Mouse (Mus musculus) erythroblast, embryonic 14.5 days (primary cell): ENCODE measurements around the gene Slc28a1. TPM values are rescaled to one million over a fixed set of nuclear protein-coding genes. Genes with fewer than 3 reads are reported as not detected.
"Not testable (repeated sequence)": the region's sequence is repeated elsewhere in the genome, so short reads cannot be mapped to it uniquely, and the experiment has no call there.

ENCODE experiments used
- H3K27me3 ChIP-seq: 2 replicates; pipeline ENCODE4 v1.6.1; 2012; ENCODE audit warnings: inconsistent platforms; ENCODE audit not compliant: control insufficient read depth
- H3K36me3 ChIP-seq: 2 replicates; pipeline ENCODE4 v1.6.1; 2012; ENCODE audit warnings: mild to moderate bottlenecking, inconsistent platforms; ENCODE audit not compliant: control insufficient read depth
- H3K4me1 ChIP-seq: 2 replicates; pipeline ENCODE4 v1.6.1; 2012; ENCODE audit warnings: inconsistent platforms; ENCODE audit not compliant: control insufficient read depth
- H3K4me3 ChIP-seq: replicated peaks from 2 replicates; pipeline ENCODE3; 2012; ENCODE audit warnings: moderate library complexity, mild to moderate bottlenecking, inconsistent platforms
- H3K9me3 ChIP-seq: 2 replicates; pipeline ENCODE4 v1.6.1; 2012; ENCODE audit warnings: low read length, inconsistent platforms, mixed read lengths; ENCODE audit not compliant: control insufficient read depth
- GATA1 ChIP-seq: IDR thresholded peaks from 2 replicates; pipeline ENCODE4 v1.6.1; 2012; ENCODE audit warnings: low read length, inconsistent platforms, mixed read lengths
- TAL1 ChIP-seq: IDR thresholded peaks from 3 replicates; pipeline ENCODE4 v1.6.1; 2012; ENCODE audit warnings: low read length, inconsistent platforms, mixed read lengths
- polyA plus RNA-seq: library from polyadenylated mRNA; stranded (reverse); fragments of >175 nt; gene quantifications from 2 replicates; pipeline ENCODE4 v1.2.3, GENCODE M21; 2012

Gene Slc28a1
- polyA plus RNA-seq, 1 experiment = not detected

DNA sequence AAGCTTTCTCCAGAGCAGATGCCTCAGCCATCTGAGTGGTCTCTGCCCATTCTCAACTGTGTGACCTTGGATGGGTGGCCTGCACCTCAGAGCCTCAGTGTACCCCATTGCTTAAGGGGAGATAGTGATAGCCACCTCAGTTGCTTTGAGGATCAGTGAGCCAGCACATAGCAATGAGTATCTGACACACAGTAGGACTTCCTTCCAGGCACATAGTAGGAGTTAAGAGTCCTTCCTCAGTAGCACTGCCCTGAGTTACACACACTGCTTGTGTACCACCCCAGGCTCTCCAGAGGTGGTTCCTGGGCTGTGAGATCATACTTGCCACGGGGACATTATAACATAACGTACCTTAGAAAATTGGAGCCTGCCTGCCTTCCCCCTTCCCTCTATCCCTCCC is 19.3 kb downstream of the Slc28a1 start:
- TF ChIP-seq TAL1 = no peak
- no peak for TF ChIP-seq GATA1
- peaks cover 14% of the 10 kb centered on the region for H3K27me3 ChIP-seq

DNA sequence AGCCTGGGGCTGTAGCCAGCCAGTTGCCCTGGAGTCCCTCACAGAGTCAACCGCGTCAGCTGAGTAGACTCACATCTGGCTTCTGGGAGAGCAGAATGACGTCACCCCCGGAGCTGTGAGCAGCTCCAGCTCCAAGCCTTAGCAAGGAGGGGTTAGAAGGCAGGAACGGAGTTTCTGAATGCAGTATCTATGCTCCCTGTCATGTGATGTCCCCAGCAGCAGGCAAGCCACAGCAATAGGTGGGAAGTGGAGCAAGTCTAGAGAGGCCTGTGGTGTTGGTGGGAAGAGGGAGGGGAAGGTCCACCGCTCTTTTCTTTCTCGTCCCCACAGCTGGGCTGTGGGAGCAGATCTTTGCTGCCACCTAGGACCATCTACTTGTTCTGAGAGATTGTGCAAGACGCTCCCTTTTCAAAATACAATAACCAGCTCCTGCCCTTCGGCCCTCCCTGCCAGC is 20.0 kb downstream of the Slc28a1 start:
- Histone ChIP-seq H3K4me1 (peaks cover 3% of the 10 kb centered on the region), H3K36me3 (no peaks in the 10 kb centered on the region), H3K9me3 (no peaks in the 10 kb centered on the region), H3K27me3 (peaks cover 14% of the 10 kb centered on the region), H3K4me3 (no peak overlapping the region)
- TF ChIP-seq TAL1 (no peak), GATA1 (no peak)

More for the DNA sequence above, 19.3 kb downstream of the Slc28a1 start:
- H3K9me3 ChIP-seq = no peaks in the 10 kb centered on the region
- no peak overlapping the region for H3K4me3 ChIP-seq
- no peaks in the 10 kb centered on the region for H3K36me3 ChIP-seq
- peaks cover 3% of the 10 kb centered on the region for H3K4me1 ChIP-seq

DNA sequence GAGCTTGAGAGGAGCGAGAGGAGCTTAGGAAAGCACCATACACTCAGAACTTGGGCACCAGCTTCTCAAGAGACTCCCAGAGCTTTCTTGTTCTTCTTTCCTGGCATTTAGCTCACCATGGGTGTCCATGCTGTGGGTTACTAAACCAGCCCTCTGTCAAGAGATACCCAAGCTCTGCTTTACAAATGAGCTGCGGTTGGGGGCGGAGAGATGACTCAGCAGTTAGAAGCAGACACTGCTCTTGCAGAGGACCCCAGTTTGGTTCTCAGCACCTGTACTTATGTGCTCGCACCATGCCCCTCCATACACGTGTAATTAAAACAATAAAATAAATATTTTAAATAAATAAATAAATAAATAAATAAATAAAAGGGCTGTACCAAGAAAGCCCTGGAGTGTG is 22.7 kb downstream of the Slc28a1 start:
- H3K36me3 ChIP-seq = no peaks in the 10 kb centered on the region
- H3K4me1 ChIP-seq = peaks cover 3% of the 10 kb centered on the region
- no peak for TF ChIP-seq TAL1
- TF ChIP-seq GATA1 = no peak
- no peak overlapping the region for H3K4me3 ChIP-seq
- no peaks in the 10 kb centered on the region for H3K9me3 ChIP-seq
- peaks cover 14% of the 10 kb centered on the region for H3K27me3 ChIP-seq

DNA sequence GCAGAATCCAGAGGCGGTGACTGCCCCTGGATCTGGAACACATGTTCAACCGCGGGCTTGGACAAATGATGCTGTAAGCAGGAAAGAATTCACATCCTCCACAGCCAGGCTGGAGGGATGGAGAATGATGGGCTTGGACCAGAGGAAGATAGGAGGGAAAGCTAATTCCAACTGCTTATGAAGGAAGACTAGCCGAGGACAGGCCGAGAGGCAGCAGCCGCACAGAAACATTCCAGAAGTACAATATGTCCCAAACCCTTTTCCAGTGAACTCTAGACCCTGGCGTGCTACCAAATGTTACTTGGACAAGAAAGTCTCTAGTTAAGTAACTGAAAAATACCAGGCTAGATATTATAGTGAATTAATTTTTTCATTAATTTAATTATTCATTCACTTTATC is 24.5 kb downstream of the Slc28a1 start:
- H3K4me1 ChIP-seq = peaks cover 3% of the 10 kb centered on the region
- no peaks in the 10 kb centered on the region for H3K9me3 ChIP-seq
- H3K27me3 ChIP-seq = peaks cover 10% of the 10 kb centered on the region
- H3K4me3 ChIP-seq = no peak overlapping the region
- TF ChIP-seq TAL1 (no peak), GATA1 (no peak)
- H3K36me3 ChIP-seq = no peaks in the 10 kb centered on the region

DNA sequence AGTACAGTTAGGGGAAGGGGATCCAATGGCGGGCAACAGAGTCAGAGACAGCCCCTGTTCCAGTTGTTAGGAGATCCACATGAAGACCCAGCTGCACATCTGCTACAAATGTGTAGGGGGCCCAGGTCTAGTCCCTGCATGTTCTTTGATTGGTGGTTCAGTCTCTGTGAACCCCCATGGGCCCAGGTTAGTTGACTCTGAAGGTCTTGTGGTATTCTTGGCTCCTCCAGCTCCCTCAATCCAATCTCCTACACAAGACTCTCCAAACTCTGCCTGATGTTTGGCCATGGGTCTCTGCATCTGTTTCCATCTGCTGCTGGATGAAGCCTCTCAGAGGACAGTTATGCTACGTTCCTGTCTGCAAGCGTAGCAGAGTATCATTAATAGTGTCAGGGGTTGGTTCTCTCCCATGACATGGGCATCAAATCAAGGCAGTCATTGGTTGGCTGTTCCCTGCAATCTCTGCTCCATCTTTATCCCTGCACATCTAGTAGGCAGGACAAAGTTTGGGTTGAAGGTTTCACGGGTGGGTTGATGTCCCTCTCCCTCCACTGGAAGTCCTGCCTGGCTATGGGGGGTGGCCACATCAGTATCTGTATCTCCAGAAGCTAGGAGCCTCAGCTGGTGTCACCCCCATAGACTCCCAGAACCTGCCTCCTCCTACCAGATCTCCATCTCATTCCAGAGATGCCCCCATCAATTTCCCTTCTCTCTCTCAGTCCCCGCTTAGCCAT is 25.2 kb downstream of the Slc28a1 start:
- Histone ChIP-seq H3K36me3 (no peaks in the 10 kb centered on the region), H3K4me1 (no peaks in the 10 kb centered on the region; the same call in 1 of the 2 replicates), H3K4me3 (no peak overlapping the region), H3K9me3 (no peaks in the 10 kb centered on the region), H3K27me3 (peaks cover 4% of the 10 kb centered on the region)
- TF ChIP-seq TAL1 (no peak), GATA1 (no peak)

DNA sequence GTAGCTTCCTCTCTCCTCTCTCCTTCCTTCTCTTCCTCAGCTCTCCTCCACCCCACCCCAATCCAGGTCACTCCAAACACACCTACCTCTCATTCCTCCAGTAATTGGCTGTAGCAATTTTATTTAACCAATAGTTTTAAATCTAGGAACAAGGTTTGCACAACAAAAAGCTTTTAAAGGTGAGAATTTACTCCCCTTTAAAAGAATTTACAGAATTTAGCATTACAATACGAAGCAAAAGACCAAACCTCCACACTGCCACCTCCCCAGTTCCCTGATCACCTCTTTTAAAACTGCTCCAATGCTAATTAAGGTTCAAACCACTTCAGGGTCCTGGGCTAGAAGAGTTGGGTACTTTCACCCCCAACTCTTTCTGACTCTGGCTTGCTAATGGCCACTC is 26.9 kb downstream of the Slc28a1 start:
- H3K27me3 ChIP-seq = peaks cover 2% of the 10 kb centered on the region; the same call in 1 of the 2 replicates
- no peaks in the 10 kb centered on the region for H3K9me3 ChIP-seq
- H3K4me1 ChIP-seq = no peaks in the 10 kb centered on the region; the same call in 1 of the 2 replicates
- TF ChIP-seq GATA1 = no peak
- no peak for TF ChIP-seq TAL1
- H3K4me3 ChIP-seq = no peak overlapping the region
- no peaks in the 10 kb centered on the region for H3K36me3 ChIP-seq

DNA sequence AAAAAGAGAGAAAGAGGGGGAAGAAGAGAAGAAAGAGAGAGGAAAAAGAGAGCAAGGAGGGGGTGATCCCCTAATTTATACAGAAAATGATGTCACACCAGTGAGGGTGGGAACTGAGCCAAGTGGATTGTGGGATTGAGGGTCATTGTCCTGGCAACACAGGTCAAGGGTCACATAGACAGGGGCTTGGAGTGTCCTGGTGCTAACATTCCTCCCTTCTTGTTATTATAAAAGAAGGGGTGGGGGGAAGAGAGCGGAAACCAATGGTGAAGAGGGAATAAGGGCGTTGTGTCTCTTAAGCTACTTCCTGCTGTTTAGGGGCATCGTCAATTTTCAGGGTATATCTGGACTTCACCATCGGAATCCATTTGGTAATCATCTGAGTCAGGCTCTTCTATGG is 28.5 kb downstream of the Slc28a1 start:
- not testable (repeated sequence) for H3K9me3 ChIP-seq, H3K27me3 ChIP-seq, H3K4me3 ChIP-seq, H3K36me3 ChIP-seq, H3K4me1 ChIP-seq

DNA sequence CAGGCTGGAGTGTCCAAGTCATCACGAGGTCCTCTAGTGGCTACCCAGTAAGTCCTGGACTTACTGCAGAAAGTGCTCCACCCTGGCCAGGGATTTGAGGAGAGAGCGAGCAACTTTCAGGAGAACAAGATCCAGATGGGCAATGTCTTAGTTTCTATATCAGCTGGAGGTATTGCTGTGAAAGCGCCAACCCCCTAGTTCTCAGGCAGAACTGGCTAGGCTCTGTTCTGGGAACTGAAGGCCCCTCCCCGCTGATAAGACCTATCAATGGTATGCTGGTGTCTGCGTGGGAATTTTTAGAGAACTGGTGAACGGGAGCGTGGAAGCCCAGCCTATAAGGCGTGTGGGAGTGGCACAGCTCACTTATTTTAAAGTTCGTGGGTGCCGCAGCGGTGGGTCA is 35.2 kb downstream of the Slc28a1 start:
- Histone ChIP-seq H3K4me3 (no peak overlapping the region), H3K9me3 (peaks cover 7% of the 10 kb centered on the region), H3K27me3 (peaks cover 2% of the 10 kb centered on the region; the same call in 1 of the 2 replicates), H3K4me1 (peaks cover 23% of the 10 kb centered on the region), H3K36me3 (no peaks in the 10 kb centered on the region)
- TF ChIP-seq TAL1 (no peak), GATA1 (no peak)

DNA sequence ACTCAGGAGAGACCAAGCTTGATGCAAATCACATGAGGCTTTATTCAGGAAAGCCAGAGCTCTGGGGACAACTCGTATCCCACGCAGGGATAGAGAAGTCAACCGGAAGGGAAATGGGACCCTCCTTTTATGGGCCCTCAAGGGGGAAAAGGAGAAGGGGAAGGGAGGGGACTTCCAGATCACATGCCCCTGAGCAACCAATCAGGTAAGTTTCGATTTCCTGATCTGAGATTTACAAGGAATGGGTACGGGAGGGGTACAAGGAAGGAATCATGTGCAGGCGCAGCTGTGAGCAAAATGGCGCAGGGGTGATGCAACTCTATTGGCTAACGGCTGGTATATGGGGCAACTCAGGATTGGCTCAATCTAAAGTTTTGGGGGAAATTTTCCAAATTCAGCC is 36.6 kb downstream of the Slc28a1 start:
- Histone ChIP-seq H3K4me1 (peaks cover 23% of the 10 kb centered on the region), H3K4me3 (no peak overlapping the region), H3K36me3 (no peaks in the 10 kb centered on the region), H3K27me3 (peaks cover 2% of the 10 kb centered on the region; the same call in 1 of the 2 replicates), H3K9me3 (peaks cover 7% of the 10 kb centered on the region)
- TF ChIP-seq GATA1 (no peak), TAL1 (no peak)

DNA sequence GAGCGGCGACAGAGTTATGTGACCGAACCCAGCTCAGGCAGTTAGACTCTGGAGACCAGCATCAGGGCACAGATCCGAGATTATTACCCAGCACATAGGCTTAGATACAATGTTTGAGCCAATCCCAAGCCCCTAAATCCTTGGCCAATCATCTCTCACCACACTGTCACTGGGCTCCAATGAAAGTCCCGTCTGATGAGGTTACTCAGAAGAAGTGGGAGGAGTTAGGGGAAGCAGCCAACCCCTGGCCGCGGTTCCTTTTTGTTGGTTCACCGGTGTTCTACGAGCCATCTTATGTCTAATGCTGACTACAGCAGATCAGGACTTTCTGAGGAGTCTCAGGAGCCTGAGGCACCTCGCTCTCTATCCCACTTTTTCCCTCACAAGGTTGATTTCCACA is 37.7 kb downstream of the Slc28a1 start:
- no peaks in the 10 kb centered on the region for H3K36me3 ChIP-seq
- TF ChIP-seq TAL1 = no peak
- H3K4me1 ChIP-seq = peaks cover 20% of the 10 kb centered on the region
- H3K9me3 ChIP-seq = peaks cover 7% of the 10 kb centered on the region
- H3K4me3 ChIP-seq = no peak overlapping the region
- no peaks in the 10 kb centered on the region for H3K27me3 ChIP-seq
